Mouse (Mus musculus) spleen, postnatal 36 days (tissue): ENCODE results near the gene Olfr1218.
"Not testable (repeated sequence)": the region's sequence is repeated elsewhere in the genome, so short reads cannot be mapped to it uniquely, and the experiment has no call there.

ENCODE experiments used
- DNase-seq, 2 experiments: peaks; one replicate each; pipeline ENCODE4 v3.0.0; 2022; ENCODE audit warnings: low spot score in 2 of 2, mixed read lengths in 1 of 2

Olfr1218 gene

GRCm38 (mm10) chr2:89061087-89061486 is at the start of gene Olfr1218:
Olfr1218 (minus strand) TSS chr2:89061187.
- DNase-seq: no peak

- no peak for DNase-seq
These were observed 45.7 kb upstream of the Olfr1218 start, which contains the start of gene Olfr1220 for GRCm38 (mm10) chr2:89106735-89107134. Olfr1220 (minus strand) TSS chr2:89106835.

- DNase-seq: no peak
These were observed 44.7 kb upstream of the Olfr1218 start for GRCm38 (mm10) chr2:89105651-89106050.

GRCm38 (mm10) chr2:89093848-89094247 is 32.9 kb upstream of the Olfr1218 start:
- no peak for DNase-seq

GRCm38 (mm10) chr2:89083413-89083812 is 22.4 kb upstream of the Olfr1218 start, which contains the start of gene Olfr1219:
Olfr1219 (minus strand) TSS chr2:89083513.
- no peak for DNase-seq

GRCm38 (mm10) chr2:89081487-89081886 is 20.5 kb upstream of the Olfr1218 start:
- DNase-seq: no peak

- no peak for DNase-seq
These were observed 29.0 kb downstream of the Olfr1218 start, which contains the start of gene Olfr1217 for GRCm38 (mm10) chr2:89031965-89032364. Olfr1217 (minus strand) TSS chr2:89032065.

GRCm38 (mm10) chr2:89021436-89021835 is 39.6 kb downstream of the Olfr1218 start:
- not testable (repeated sequence) for DNase-seq

GRCm38 (mm10) chr2:89018240-89018639 is 42.7 kb downstream of the Olfr1218 start, which contains the start of gene Olfr1216:
Olfr1216 (minus strand) TSS chr2:89018340.
- no peak for DNase-seq

- DNase-seq: no peak
These were observed 54.1 kb downstream of the Olfr1218 start, which contains the start of gene Olfr1215 for GRCm38 (mm10) chr2:89006873-89007272. Olfr1215 (minus strand) TSS chr2:89006973.
